Mouse (Mus musculus) thymus, postnatal 0 days (tissue): ENCODE results near the gene Dut. TPM values are rescaled to one million over a fixed set of nuclear protein-coding genes. Genes with fewer than 3 reads are reported as not detected.
A peak's percentile ranks its signal among the peaks of the same experiment; 100 is the strongest.

Experiments used
- DNase-seq: peaks from one replicate; pipeline ENCODE4 v3.0.0-alpha.2; 2015; ENCODE audit warnings: low spot score
- polyA plus RNA-seq: library from polyadenylated mRNA; unstranded; fragments of >200 nt; fragmentation: Nextera tagmentation; extraction: Ambion mirVana; gene quantifications from 2 replicates; pipeline ENCODE4 v1.2.1, GENCODE M21; 2015

Dut gene
- 384 and 399 TPM in 2 replicates for polyA plus RNA-seq

DNA sequence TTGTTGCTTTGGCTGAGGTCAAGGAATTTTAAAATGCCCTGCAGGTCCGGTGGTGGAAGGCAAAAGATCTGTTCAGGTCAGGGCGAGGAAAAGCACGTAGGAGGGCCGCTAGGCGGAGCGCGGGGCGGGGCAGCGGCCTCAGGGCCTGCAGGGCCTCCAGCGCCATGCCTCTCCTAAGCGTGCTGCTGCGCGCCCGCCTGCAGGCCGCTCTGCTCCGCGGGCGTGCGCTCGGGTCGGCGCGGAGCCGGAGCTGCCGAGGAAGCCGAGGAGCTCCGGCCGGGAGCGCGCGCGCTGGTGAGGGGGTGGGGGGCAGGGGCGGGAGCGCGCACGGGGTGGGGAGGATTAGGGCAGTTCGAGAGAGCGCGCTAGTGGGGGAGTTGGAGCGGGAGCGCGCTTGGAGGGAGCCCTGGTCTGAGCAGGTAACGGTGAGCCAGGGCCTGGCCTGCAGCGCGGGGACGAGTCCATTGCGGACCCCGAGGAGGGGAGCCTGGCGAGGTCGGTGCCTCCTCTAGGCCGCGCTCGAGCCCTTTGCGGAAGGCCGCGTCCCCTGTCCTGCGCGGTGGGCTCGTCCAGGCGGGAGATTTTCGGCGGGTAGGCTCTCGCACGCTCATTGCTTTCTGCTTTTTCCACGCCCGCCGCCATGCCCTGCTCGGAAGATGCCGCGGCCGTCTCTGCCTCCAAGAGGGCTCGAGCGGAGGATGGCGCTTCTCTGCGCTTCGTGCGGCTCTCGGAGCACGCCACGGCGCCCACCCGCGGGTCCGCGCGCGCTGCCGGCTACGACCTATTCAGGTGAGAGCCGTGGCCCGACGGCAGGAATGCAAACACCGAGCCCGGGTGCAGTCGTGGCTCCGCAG lies at the start of gene Dut:
TSS of gene Dut (plus strand) at position 83 of the 854 bp plus-strand sequence.
- DNase-seq, result peak; percentile 97

DNA sequence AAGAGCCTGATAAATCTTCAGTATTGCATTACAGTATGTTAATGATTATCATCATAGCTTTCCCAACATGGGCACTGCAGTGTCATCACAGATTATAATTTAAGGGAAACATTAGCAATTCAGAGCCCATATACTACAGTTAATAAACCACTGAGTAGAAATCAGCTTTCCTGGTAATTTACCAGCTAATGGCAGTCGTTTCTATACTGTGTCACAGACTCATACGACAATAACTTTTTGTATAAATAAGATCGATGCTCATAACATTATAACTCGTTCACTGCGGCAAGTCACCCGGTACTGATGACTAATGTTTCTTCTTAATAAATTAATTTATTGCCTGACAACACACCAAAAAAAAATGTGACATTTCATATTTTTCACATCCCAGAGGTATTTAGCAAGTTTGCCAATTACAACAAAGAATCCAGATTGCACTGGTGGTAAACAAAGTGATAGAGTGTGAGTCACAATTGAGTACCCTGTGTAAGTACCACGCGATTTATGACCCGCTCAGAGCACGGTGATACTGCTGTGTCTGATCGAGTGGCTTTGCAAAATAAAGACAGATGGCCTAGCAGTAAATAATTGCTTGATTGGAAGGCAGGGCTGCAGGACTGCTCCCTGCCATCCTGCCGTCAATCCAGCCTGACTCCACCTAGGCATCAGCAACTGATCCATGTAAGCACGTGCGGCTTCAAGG lies 37.9 kb upstream of the Dut start:
- DNase-seq, result no peak

- DNase-seq, result no peak
Measured at GRCm38 (mm10) chr2:125211831-125212510, 35.0 kb upstream of the Dut start.

GRCm38 (mm10) chr2:125214592-125214991 lies 32.4 kb upstream of the Dut start:
- peak; percentile 67 for DNase-seq

GRCm38 (mm10) chr2:125217286-125217685 lies 29.7 kb upstream of the Dut start:
- DNase-seq, result no peak

DNA sequence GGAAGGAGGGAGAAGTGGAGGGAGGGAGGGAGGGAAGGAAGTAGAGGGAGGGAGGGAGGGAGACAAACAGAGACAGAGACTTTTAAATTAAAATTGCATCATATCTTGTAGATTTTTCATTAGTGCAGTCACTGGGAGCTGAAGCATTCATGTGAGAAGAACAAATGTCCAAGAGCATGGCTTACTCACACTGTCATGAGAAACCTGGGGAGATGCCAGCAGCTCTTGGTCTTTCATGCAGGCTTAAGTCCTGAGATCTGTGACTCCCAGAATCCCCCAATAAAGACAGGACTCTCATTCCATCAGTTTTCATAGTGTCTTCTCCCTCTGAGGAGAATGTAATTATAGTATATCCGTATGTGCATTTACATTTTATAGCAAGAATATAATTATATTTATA lies 28.4 kb upstream of the Dut start:
- no peak for DNase-seq

DNA sequence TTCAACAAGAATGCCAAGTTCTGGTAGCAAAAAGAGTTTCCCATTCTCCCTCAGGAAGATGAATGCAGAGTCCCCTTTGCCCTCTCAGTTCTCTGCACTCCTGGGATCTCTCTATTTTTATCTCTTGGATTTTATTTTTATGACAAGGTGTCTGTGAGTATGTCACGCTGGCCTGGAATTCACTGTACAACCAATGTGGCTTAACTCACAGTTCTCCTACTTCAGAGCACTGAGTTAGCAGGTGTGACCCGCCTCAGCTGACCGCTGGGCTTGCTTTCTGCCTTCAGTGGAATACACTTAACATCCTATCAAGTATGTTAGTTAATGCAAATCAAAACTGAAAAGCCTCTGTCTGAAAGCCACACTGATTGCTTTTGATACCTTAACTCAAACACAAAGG lies 27.7 kb upstream of the Dut start:
- no peak for DNase-seq

DNA sequence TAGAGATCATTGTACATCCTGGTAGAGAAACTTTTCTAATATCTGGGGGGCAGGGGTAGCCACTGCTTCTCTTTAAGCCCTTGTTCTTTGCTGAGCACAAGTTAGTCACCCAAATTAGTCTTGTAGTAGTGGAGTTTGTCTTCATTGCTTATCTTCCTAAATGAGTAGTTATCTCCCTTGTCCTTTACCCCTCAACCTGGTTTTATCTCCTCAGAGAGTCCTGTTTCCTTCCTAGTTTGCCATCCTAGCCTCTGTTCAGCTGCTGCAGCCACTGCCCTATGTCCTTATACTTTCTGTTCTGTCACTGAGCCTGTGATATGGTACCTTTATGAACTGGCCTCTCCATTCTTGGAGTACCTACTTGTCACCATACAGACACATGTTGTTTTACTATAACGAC lies 25.3 kb upstream of the Dut start:
- no peak for DNase-seq

DNA sequence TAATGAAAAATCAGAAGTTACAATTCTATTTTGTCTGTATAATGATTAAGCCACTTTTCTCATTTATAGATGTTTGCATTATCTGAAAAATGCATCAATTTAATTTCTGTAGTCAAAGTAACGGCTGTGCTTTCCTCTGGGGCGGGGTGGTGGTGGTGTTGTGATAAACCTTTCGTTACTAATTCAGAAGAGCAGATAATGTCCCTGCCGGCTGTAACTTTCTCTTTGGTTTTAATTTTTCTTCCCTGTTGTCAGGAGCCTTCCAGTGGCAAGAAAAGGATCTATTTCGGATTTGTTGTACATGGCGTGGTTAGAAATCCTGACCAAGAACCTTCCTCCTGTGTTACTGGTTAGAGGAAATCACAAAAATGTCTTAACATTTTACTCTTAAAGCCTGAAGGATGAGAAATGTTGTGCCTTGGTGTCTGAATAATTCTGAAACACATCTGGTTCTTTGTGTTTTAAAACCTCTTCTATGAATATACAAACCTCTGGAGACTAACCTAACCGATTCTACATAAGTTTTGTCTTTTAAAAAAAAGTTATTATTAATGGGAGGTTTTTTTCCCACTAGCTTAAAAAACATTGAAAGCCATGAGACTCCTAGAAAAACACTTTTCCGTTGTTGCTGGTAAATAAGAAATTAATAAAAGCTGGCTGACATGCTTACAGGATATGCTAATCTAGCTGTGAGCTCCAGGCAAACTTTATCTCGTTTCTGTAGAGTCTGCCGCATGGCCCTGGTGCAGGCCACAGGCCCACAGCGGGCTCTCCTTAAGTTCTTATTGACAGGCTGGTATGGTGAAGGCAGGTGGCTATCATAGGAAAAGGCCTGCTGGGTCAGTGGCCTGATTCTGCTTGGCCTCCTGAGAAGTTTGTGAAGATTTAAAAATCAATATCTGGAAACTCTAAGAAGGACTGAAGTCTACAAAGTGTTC lies 18.2 kb upstream of the Dut start:
- no peak for DNase-seq

DNA sequence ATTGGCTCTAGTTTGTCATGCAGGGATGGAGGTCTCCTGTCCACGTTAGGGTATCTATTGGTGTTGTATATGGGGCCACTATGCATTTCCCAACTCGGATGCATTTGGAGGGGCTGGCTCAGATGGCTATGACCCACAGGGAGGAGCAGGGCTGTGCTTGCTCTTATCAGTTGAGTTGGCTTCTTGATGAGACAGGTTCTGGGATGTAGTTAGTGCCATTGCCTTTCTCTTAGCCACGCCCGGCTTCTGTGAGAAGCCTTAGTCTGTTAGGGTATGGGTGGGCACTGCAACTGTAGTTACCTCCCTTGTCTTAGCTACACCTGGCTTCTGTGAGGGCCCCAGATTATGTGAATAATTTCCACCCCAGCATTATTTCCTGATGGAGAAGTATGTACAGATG lies 14.8 kb upstream of the Dut start:
- no peak for DNase-seq

GRCm38 (mm10) chr2:125233537-125233936 lies 13.5 kb upstream of the Dut start:
- no peak for DNase-seq

DNA sequence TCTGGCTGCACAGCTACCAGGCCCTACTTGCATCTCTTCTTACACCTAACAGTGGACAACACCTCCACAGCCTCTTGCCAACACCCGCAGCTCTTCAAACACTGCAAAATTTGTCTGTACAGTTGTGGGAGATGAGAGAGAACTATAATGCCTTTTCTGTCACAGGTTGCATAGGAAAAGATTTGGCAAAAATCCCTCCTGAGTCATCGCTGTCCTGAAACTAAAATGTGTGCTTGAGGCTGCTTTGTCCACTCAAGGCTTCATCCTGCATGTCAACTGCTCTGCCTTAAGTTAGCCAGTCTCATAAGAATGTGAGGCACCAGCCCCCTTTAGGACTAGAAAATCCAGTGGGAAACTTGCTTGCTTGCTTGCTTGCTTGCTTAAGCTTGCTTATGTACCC lies 12.9 kb upstream of the Dut start:
- DNase-seq, result no peak

GRCm38 (mm10) chr2:125245545-125246285 lies 1.3 kb upstream of the Dut start:
- DNase-seq, result no peak

DNA sequence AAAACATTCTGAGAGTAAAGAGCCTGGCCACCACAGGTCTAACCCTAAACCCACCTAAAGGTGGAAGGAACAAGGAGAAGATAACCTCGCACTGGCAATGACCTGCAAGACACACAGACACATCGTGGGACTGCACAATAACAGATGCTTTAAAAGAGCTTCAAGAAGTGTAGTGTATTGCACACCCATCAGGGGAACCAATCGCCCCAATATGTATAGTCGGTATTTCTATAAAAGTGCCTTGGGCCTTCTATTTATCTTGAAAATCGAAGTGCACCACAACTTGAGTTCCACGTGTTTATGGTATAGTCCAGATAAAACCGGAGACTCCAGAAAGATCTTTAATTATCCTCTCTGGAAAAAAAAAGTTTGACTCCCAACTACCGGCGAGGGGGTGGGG lies 321 bp upstream of the Dut start:
- DNase-seq, result peak; percentile 20

GRCm38 (mm10) chr2:125247962-125248235 lies 909 bp downstream of the Dut start:
- no peak for DNase-seq

DNA sequence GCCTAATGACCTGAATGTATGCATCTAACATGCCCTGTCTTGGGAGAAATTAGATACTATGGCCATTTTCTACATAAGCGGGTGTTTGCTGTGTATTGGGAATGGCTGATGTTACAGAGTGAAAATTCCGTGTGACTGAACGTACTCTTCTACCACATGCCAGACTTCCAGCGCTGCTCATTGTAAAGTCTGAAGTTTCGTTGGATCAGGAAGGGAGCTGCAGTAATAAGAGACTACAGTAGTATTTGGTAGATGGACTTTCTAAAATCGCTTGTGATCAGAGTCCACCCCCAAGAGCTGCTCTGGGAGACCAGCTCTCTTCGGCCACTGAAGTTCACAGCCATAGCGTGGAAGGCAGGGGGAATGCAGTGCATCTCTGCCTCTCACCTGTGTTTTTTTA lies 1.3 kb downstream of the Dut start:
- DNase-seq, result no peak

DNA sequence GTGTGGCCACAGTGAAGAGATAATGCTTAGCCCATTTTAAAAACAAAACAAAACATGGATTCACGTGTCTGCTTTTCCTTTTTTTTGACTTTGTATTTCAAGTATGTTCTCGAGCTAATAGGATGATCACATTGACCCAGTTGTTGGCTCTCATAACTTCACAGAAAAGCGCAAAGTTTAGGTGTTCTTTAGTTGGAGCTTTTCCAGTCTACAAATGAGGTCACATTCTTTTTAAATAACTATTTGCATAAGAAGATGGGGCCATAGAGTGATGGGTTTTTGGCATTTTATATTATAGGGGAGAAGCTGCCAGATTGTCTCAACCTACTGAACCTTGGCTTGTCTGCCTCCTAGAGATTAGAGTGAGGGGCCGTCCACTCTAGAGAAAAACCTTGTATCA lies 2.3 kb downstream of the Dut start:
- DNase-seq, result no peak

GRCm38 (mm10) chr2:125249874-125250273 lies 2.9 kb downstream of the Dut start:
- DNase-seq, result peak; percentile 39

DNA sequence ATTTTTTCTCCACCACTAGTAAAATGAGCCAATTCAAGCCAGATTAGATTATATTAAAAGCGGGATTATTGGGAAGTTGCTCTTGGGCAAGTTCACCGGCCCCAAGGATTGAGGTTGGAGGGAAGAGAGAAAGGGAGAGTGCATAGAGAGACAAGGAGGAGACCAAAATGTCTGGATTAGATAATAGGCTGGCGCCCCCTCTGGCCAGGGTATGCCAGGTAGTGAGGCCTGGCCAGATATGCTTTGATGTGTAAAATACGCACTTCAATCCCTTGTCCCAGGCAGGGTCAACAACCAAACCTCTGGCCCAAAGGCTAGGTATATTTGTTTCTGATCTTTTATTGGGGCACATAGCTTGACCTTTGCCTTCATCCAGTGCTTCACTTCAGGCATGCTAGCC lies 4.8 kb downstream of the Dut start:
- DNase-seq, result no peak

GRCm38 (mm10) chr2:125252275-125252674 lies 5.3 kb downstream of the Dut start:
- peak; percentile 52 for DNase-seq

DNA sequence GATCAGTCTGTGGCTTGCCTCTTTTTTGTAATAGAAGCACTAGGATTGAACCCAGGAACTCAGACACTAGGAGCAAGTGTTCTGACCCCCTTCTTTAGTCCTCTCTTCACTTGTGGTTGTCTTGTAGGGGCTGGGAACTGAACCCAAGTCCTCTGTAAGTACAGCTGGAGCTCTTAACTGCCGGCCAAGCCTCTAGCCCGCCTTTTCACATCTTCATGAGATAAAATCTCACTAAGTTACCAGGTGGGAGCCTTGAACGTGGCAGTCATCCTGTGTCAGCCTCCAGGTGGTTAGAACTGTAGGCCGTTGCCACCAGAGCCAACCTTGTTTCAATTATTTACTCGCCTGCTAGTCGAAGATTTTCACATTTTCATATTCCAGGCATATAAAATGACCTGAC lies 6.7 kb downstream of the Dut start:
- DNase-seq, result peak; percentile 15
